Mouse (Mus musculus) heart, postnatal 25 days (tissue): ENCODE data around the gene Slc38a10. TPM values are rescaled to one million over a fixed set of nuclear protein-coding genes. Genes with fewer than 3 reads are reported as not detected.

Experiments used
- DNase-seq: peaks from one replicate; pipeline ENCODE4 v3.0.0; 2022; ENCODE audit warnings: low spot score
- intact Hi-C: fragments of 180-260 bp; cut with DNase I; formaldehyde crosslinking; loops from one replicate; pipeline ENCODE4 v1.15.1; 2025
- total RNA-seq, 2 experiments: library from RNA; stranded (reverse); gene quantifications; 2 replicates each; pipeline ENCODE4 v1.2.3; 2021

Gene Slc38a10
- total RNA-seq, 2 experiments from 2014 or later, result 75.9 to 78.0 TPM

- DNase-seq, result no peak
- intact Hi-C loops, result no loop called here
These were observed 2.8 kb downstream of the Slc38a10 start for GRCm38 (mm10) chr11:120148201-120148855.

GRCm38 (mm10) chr11:120143708-120144497 lies 7.2 kb downstream of the Slc38a10 start:
- intact Hi-C loops, result loop anchor here (5.0 kb wide), 1 partner anchor 38 kb away; no protein-coding TSS in a partner anchor
- no peak for DNase-seq

GRCm38 (mm10) chr11:120142601-120143051 lies 8.5 kb downstream of the Slc38a10 start:
- intact Hi-C loops, result loop anchor here (5.0 kb wide), 1 partner anchor 40 kb away; no protein-coding TSS in a partner anchor
- DNase-seq, result peak; percentile 66

GRCm38 (mm10) chr11:120140255-120140654 lies 10.9 kb downstream of the Slc38a10 start:
- intact Hi-C loops, result loop anchor here (5.0 kb wide), 1 partner anchor 42 kb away; no protein-coding TSS in a partner anchor
- DNase-seq, result no peak

- DNase-seq, result no peak
- intact Hi-C loops, result no loop called here
These were observed 11.8 kb downstream of the Slc38a10 start for GRCm38 (mm10) chr11:120139309-120139731.

GRCm38 (mm10) chr11:120137625-120138004 lies 13.5 kb downstream of the Slc38a10 start:
- DNase-seq, result no peak
- intact Hi-C loops, result no loop called here

- intact Hi-C loops, result no loop called here
- DNase-seq, result no peak
These were observed 14.1 kb downstream of the Slc38a10 start for GRCm38 (mm10) chr11:120136796-120137624.

GRCm38 (mm10) chr11:120136195-120136594 lies 15.0 kb downstream of the Slc38a10 start:
- intact Hi-C loops, result no loop called here

GRCm38 (mm10) chr11:120134847-120135530 lies 16.2 kb downstream of the Slc38a10 start:
- intact Hi-C loops, result no loop called here
- no peak for DNase-seq

More at GRCm38 (mm10) chr11:120136195-120136594, 15.0 kb downstream of the Slc38a10 start:
- DNase-seq, result no peak

- intact Hi-C loops, result no loop called here
- DNase-seq, result no peak
These were observed 17.0 kb downstream of the Slc38a10 start for GRCm38 (mm10) chr11:120134148-120134547.

- no peak for DNase-seq
- intact Hi-C loops, result no loop called here
These were observed 21.9 kb downstream of the Slc38a10 start for GRCm38 (mm10) chr11:120129281-120129680.

GRCm38 (mm10) chr11:120126845-120127244 lies 24.3 kb downstream of the Slc38a10 start:
- intact Hi-C loops, result no loop called here
- no peak for DNase-seq

GRCm38 (mm10) chr11:120122126-120122525 lies 29.0 kb downstream of the Slc38a10 start:
- no peak for DNase-seq
- intact Hi-C loops, result no loop called here

- DNase-seq, result no peak
- intact Hi-C loops, result no loop called here
These were observed 30.3 kb downstream of the Slc38a10 start for GRCm38 (mm10) chr11:120120642-120121420.

- DNase-seq, result no peak
- intact Hi-C loops, result no loop called here
These were observed 31.1 kb downstream of the Slc38a10 start for GRCm38 (mm10) chr11:120119936-120120541.

GRCm38 (mm10) chr11:120119108-120119507 lies 32.0 kb downstream of the Slc38a10 start:
- intact Hi-C loops, result no loop called here

GRCm38 (mm10) chr11:120117626-120118025 lies 33.5 kb downstream of the Slc38a10 start:
- no peak for DNase-seq
- intact Hi-C loops, result no loop called here

More at GRCm38 (mm10) chr11:120119108-120119507, 32.0 kb downstream of the Slc38a10 start:
- no peak for DNase-seq
